Mouse (Mus musculus) left cerebral cortex, adult 2 months (tissue): ENCODE data around the gene Coro1c. TPM values are rescaled to one million over a fixed set of nuclear protein-coding genes. Genes with fewer than 3 reads are reported as not detected.

Experiments used
- DNase-seq, 2 experiments: peaks; one replicate each; pipeline ENCODE4 v3.0.0; 2021 to 2022; ENCODE audit warnings: low spot score in 2 of 2, mixed read lengths in 1 of 2; ENCODE audit errors: extremely low spot score in 1 of 2
- H3K27ac ChIP-seq: fragments of 200-600 bp; 2 replicates; pipeline ENCODE4 v1.8.1; 2022
- H3K4me3 ChIP-seq: fragments of 200-600 bp; 2 replicates; pipeline ENCODE4 v1.8.1; 2022
- CTCF ChIP-seq: fragments of 200-600 bp; IDR thresholded peaks from 2 replicates; pipeline ENCODE4 v1.8.1; 2022; ENCODE audit warnings: antibody characterized with exemption, mild to moderate bottlenecking, moderate library complexity
- intact Hi-C: fragments of 180-260 bp; cut with DNase I; formaldehyde crosslinking; loops from one replicate; pipeline ENCODE4 v1.15.1; 2025
- total RNA-seq, 2 experiments: library from RNA; stranded (reverse); gene quantifications; 2 replicates each; pipeline ENCODE4 v1.2.3; 2021

The Coro1c gene
- total RNA-seq, 2 experiments from 2014 or later, result 77.9 to 84.3 TPM

- no peak overlapping the region for H3K27ac ChIP-seq
- intact Hi-C loops, result no loop called here
- no peak; the same call in 1 of the 2 replicates for TF ChIP-seq CTCF
- no peak overlapping the region for H3K4me3 ChIP-seq
- no peak for DNase-seq
Measured at GRCm38 (mm10) chr5:113847636-113848035, 60.9 kb downstream of the Coro1c start.

- no peak for TF ChIP-seq CTCF
- Histone ChIP-seq H3K4me3 (no peak overlapping the region), H3K27ac (no peak overlapping the region)
- no peak for DNase-seq
- intact Hi-C loops, result no loop called here
Measured at GRCm38 (mm10) chr5:113846656-113847055, 61.9 kb downstream of the Coro1c start.

GRCm38 (mm10) chr5:113845627-113846026 is 62.9 kb downstream of the Coro1c start:
- TF ChIP-seq CTCF, result no peak
- intact Hi-C loops, result no loop called here
- H3K4me3 ChIP-seq, result no peak overlapping the region
- no peak for DNase-seq
- no peak overlapping the region for H3K27ac ChIP-seq

GRCm38 (mm10) chr5:113844721-113845120 is 63.8 kb downstream of the Coro1c start:
- Histone ChIP-seq H3K4me3 (no peak overlapping the region), H3K27ac (peak overlapping the region; percentile 47)
- peak; percentile 63 to 75 for DNase-seq
- intact Hi-C loops, result loop anchor here (1.0 kb wide), 1 partner anchor 71 kb away; no protein-coding TSS in a partner anchor
- peak; percentile 85 for TF ChIP-seq CTCF

- intact Hi-C loops, result loop anchor here (1.0 kb wide), 1 partner anchor 71 kb away; no protein-coding TSS in a partner anchor
- no peak for TF ChIP-seq CTCF
Measured at GRCm38 (mm10) chr5:113844106-113844505, 64.5 kb downstream of the Coro1c start.

GRCm38 (mm10) chr5:113842906-113843305 is 65.7 kb downstream of the Coro1c start:
- intact Hi-C loops, result no loop called here

More at GRCm38 (mm10) chr5:113844106-113844505, 64.5 kb downstream of the Coro1c start:
- peak; percentile 35 to 39 for DNase-seq
- H3K27ac ChIP-seq, result peak overlapping the region; percentile 47
- H3K4me3 ChIP-seq, result no peak overlapping the region

GRCm38 (mm10) chr5:113842244-113842643 is 66.3 kb downstream of the Coro1c start:
- H3K27ac ChIP-seq, result peak overlapping the region; percentile 50
- no peak for TF ChIP-seq CTCF
- intact Hi-C loops, result no loop called here
- DNase-seq, result no peak
- no peak overlapping the region for H3K4me3 ChIP-seq

More at GRCm38 (mm10) chr5:113842906-113843305, 65.7 kb downstream of the Coro1c start:
- no peak overlapping the region for H3K4me3 ChIP-seq
- DNase-seq, result no peak
- no peak for TF ChIP-seq CTCF
- peak overlapping the region; percentile 50 for H3K27ac ChIP-seq

GRCm38 (mm10) chr5:113841243-113842225 is 67.0 kb downstream of the Coro1c start:
- no peak for TF ChIP-seq CTCF
- Histone ChIP-seq H3K27ac (peak overlapping the region; percentile 50; the same call in 1 of the 2 replicates), H3K4me3 (no peak overlapping the region)
- intact Hi-C loops, result no loop called here
- DNase-seq, result no peak

GRCm38 (mm10) chr5:113840443-113840842 is 68.1 kb downstream of the Coro1c start:
- intact Hi-C loops, result no loop called here
- H3K4me3 ChIP-seq, result no peak overlapping the region
- no peak overlapping the region for H3K27ac ChIP-seq
- no peak for TF ChIP-seq CTCF
- DNase-seq, result no peak

GRCm38 (mm10) chr5:113836961-113837360 is 71.6 kb downstream of the Coro1c start:
- intact Hi-C loops, result no loop called here
- no peak for TF ChIP-seq CTCF
- H3K4me3 ChIP-seq, result no peak overlapping the region
- DNase-seq, result no peak
- no peak overlapping the region for H3K27ac ChIP-seq

- DNase-seq, result no peak
- no peak for TF ChIP-seq CTCF
- H3K4me3 ChIP-seq, result no peak overlapping the region
- intact Hi-C loops, result no loop called here
- no peak overlapping the region for H3K27ac ChIP-seq
Measured at GRCm38 (mm10) chr5:113833316-113833947, 75.1 kb downstream of the Coro1c start.

GRCm38 (mm10) chr5:113832490-113832901 is 76.1 kb downstream of the Coro1c start, which contains the start of gene Selplg:
Selplg (minus strand) TSS chr5:113832644.
- no peak within 1 kb of the TSS for H3K4me3 ChIP-seq
- H3K27ac ChIP-seq, result no peak within 1 kb of the TSS
- TF ChIP-seq CTCF, result no peak
- DNase-seq, result no peak
- intact Hi-C loops, result no loop called here
